Mouse (Mus musculus): ENCODE data around the gene Kdm8. TPM values are rescaled to one million over a fixed set of nuclear protein-coding genes. Genes with fewer than 3 reads are reported as not detected.

The Kdm8 gene
- total and polyA plus RNA-seq, 3 experiments: 11.6 to 14.7 TPM; not detected in 1

- TF ChIP-seq POLR2A (IDR thresholded peaks at IDR 0.05; ENCODE audit: control insufficient read depth in 1 of 2, insufficient read depth in 1 of 2, low read depth in 1 of 2, low read length in 2 of 2, poor library complexity in 1 of 2) (no peak), ZC3H11A (IDR thresholded peaks at IDR 0.05; ENCODE audit: low read depth, low read length) (peak; percentile 92), HCFC1 (IDR thresholded peaks at IDR 0.05; ENCODE audit: low read depth, low read length) (peak; percentile 22; the same call in 1 of the 2 replicates), MYB (IDR thresholded peaks at IDR 0.05; ENCODE audit: low read depth, low read length) (no peak), POLR2AphosphoS5 (IDR thresholded peaks at IDR 0.05; ENCODE audit: borderline replicate concordance, low read depth, low read length) (no peak), GABPA (IDR thresholded peaks at IDR 0.05; ENCODE audit: low read depth, low read length) (no peak), ZMIZ1 (IDR thresholded peaks at IDR 0.05; ENCODE audit: low read depth, low read length) (no peak), USF2 (IDR thresholded peaks at IDR 0.05; ENCODE audit: borderline replicate concordance in 1 of 2, insufficient read depth in 1 of 2, low read depth in 1 of 2, low read length in 2 of 2) (no peak), RCOR1 (IDR thresholded peaks at IDR 0.05; ENCODE audit: low read depth, low read length) (no peak), MEF2A (IDR thresholded peaks at IDR 0.05; ENCODE audit: extremely low read depth, insufficient replicate concordance, low read depth, low read length, poor library complexity, severe bottlenecking) (no peak)
Observed at GRCm38 (mm10) chr7:125420190-125420589, 24.3 kb upstream of the Kdm8 start (continued).

- peaks cover 16 to 41% of the 10 kb centered on the region in 2 experiments for H3K4me1 ChIP-seq (ENCODE audit: control insufficient read depth in 1 of 2, insufficient read depth in 2 of 2, low read length in 2 of 2)
- no peaks in the 10 kb centered on the region for H3K27me3 ChIP-seq (ENCODE audit: control insufficient read depth in 1 of 2, insufficient read depth in 2 of 2, low read length in 2 of 2)
- H3K4me3 ChIP-seq (ENCODE audit: control insufficient read depth in 1 of 2, insufficient read depth in 1 of 2, low read depth in 2 of 2, low read length in 2 of 2): no peak overlapping the region
- no peak for TF ChIP-seq HCFC1 (IDR thresholded peaks at IDR 0.05; ENCODE audit: low read depth, low read length)
- TF ChIP-seq NRF1 (IDR thresholded peaks at IDR 0.05; ENCODE audit: insufficient read depth, low read depth, low read length, poor library complexity, severe bottlenecking): no peak
- no peak overlapping the region for H3K27ac ChIP-seq (ENCODE audit: control insufficient read depth, low read depth, low read length)
- no peak for DNase-seq (ENCODE audit: low read depth, low spot score)
- H3K9ac ChIP-seq (ENCODE audit: control insufficient read depth, low read depth, low read length, poor library complexity, severe bottlenecking): no peak overlapping the region
- no peaks in the 10 kb centered on the region for H3K9me3 ChIP-seq (replicated peaks; ENCODE audit: insufficient read depth, low read length)
- no peaks in the 10 kb centered on the region for H3K79me2 ChIP-seq (ENCODE audit: control insufficient read depth, insufficient read depth, low read length, poor library complexity)
- H3K36me3 ChIP-seq (ENCODE audit: control insufficient read depth in 1 of 2, insufficient read depth in 2 of 2, low read length in 2 of 2): peaks cover 0 to 21% of the 10 kb centered on the region in 2 experiments; a peak in 2 of 4 replicates
Observed at GRCm38 (mm10) chr7:125421911-125422310, 22.6 kb upstream of the Kdm8 start.

GRCm38 (mm10) chr7:125423056-125423455 is 21.4 kb upstream of the Kdm8 start:
- H3K9ac ChIP-seq (ENCODE audit: control insufficient read depth, low read depth, low read length, poor library complexity, severe bottlenecking): no peak overlapping the region
- peaks cover 17 to 46% of the 10 kb centered on the region in 2 experiments for H3K4me1 ChIP-seq (ENCODE audit: control insufficient read depth in 1 of 2, insufficient read depth in 2 of 2, low read length in 2 of 2)
- H3K9me3 ChIP-seq (replicated peaks; ENCODE audit: insufficient read depth, low read length): no peaks in the 10 kb centered on the region
- H3K27me3 ChIP-seq (ENCODE audit: control insufficient read depth in 1 of 2, insufficient read depth in 2 of 2, low read length in 2 of 2): no peaks in the 10 kb centered on the region
- DNase-seq (ENCODE audit: low read depth, low spot score): peak; percentile 67
- peak overlapping the region in 1 of 2 experiments; percentile 19; a peak in 1 of 4 replicates for H3K4me3 ChIP-seq (ENCODE audit: control insufficient read depth in 1 of 2, insufficient read depth in 1 of 2, low read depth in 2 of 2, low read length in 2 of 2)
- H3K27ac ChIP-seq (ENCODE audit: control insufficient read depth, low read depth, low read length): peak overlapping the region; percentile 25
- peaks cover 0 to 24% of the 10 kb centered on the region in 2 experiments; a peak in 2 of 4 replicates for H3K36me3 ChIP-seq (ENCODE audit: control insufficient read depth in 1 of 2, insufficient read depth in 2 of 2, low read length in 2 of 2)
- no peaks in the 10 kb centered on the region for H3K79me2 ChIP-seq (ENCODE audit: control insufficient read depth, insufficient read depth, low read length, poor library complexity)
- TF ChIP-seq GATA1 (IDR thresholded peaks at IDR 0.05; ENCODE audit: low read depth, low read length) (peak; percentile 54), MYB (IDR thresholded peaks at IDR 0.05; ENCODE audit: low read depth, low read length) (no peak), KAT2A (conservative IDR thresholded peaks at IDR 0.05; ENCODE audit: low read depth, low read length) (no peak), MEF2A (IDR thresholded peaks at IDR 0.05; ENCODE audit: extremely low read depth, insufficient replicate concordance, low read depth, low read length, poor library complexity, severe bottlenecking) (no peak), ZNF384 (IDR thresholded peaks at IDR 0.05; ENCODE audit: low read depth, low read length) (no peak), EP300 (IDR thresholded peaks at IDR 0.05; ENCODE audit: low read depth in 1 of 2, low read length in 2 of 2) (peak in 1 of 2 experiments; percentile 63; a peak in 3 of 4 replicates), MAX (IDR thresholded peaks at IDR 0.05; ENCODE audit: low read length) (peak; percentile 86), ZC3H11A (IDR thresholded peaks at IDR 0.05; ENCODE audit: low read depth, low read length) (no peak), HCFC1 (IDR thresholded peaks at IDR 0.05; ENCODE audit: low read depth, low read length) (no peak), NELFE (IDR thresholded peaks at IDR 0.05; ENCODE audit: low read depth, low read length) (0 out of 2 replicates have a peak, but pooled peaks have one; percentile 8), ELF1 (IDR thresholded peaks at IDR 0.05; ENCODE audit: low read depth, low read length) (no peak), BHLHE40 (IDR thresholded peaks at IDR 0.05; ENCODE audit: borderline replicate concordance, low read depth, low read length) (no peak), ZKSCAN1 (IDR thresholded peaks at IDR 0.05; ENCODE audit: low read depth, low read length) (no peak), TCF12 (IDR thresholded peaks at IDR 0.05; ENCODE audit: low read depth, low read length) (peak; percentile 51; the same call in 1 of the 2 replicates), SMC3 (IDR thresholded peaks at IDR 0.05; ENCODE audit: low read depth, low read length) (no peak), USF1 (IDR thresholded peaks at IDR 0.05; ENCODE audit: low read depth, low read length) (peak; percentile 89), POLR2A (IDR thresholded peaks at IDR 0.05; ENCODE audit: control insufficient read depth in 1 of 2, insufficient read depth in 1 of 2, low read depth in 1 of 2, low read length in 2 of 2, poor library complexity in 1 of 2) (no peak), GABPA (IDR thresholded peaks at IDR 0.05; ENCODE audit: low read depth, low read length) (no peak), ETS1 (IDR thresholded peaks at IDR 0.05; ENCODE audit: low read depth, low read length) (0 out of 2 replicates have a peak, but pooled peaks have one; percentile 19), TBP (IDR thresholded peaks at IDR 0.05; ENCODE audit: low read depth, low read length) (0 out of 2 replicates have a peak, but pooled peaks have one; percentile 21), RAD21 (IDR thresholded peaks at IDR 0.05; ENCODE audit: low read depth, low read length) (no peak)

Data from MEL (cell line).